Comparison of ENCODE assay signal across 8 mouse cellular contexts in the genomic region with DNA sequence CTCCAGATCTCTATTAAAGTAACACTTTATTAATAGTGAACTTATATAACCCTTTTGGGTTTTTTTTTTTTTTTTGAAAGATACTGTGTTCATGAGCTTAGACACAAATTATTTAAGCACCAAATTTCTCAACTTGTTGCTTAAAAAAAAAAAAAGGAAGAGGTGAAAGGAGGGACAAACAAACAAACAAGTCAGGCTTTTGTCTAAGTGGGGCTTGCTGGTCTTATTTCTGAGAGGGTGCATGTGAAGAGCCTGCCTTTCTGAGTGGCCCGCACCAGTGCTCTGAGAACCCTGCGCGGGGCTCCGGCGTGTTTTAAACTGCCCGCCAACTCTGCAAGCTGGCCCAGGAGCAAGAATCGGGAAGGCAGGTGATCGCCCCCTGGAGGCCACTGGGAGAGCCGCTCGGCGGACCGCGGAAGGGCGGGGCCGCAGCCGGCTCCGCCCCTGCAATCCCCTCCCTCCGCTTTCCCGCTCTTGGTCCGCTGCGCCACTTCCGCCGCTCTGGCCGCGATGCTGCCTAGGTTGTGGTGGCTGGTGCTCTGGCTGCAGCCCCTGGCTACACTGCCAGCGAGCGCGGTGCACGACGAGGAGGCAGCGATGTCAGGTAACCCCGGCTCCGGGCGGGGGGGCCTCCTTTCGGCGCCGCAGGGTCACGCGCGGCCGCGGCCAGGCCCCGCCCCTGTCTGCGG. TPM values are rescaled to one million over a fixed set of nuclear protein-coding genes. Genes with fewer than 3 reads are reported as not detected.
DNase-seq lines count a peak whose midpoint lies in the region; ATAC-seq and TF ChIP-seq lines count a peak whose summit lies in the region.

A gene (plus strand): TSS at position 456 of the 689 bp plus-strand sequence.

- peak; percentile 99 for ATAC-seq in megakaryocyte, adult 5-6 weeks (ENCODE audit: poor library complexity, severe bottlenecking)

- H3K27ac ChIP-seq in cortical plate, adult 2 months (ENCODE audit: insufficient read depth, low read length), result peak within 1 kb of the TSS; percentile 62

- TF ChIP-seq POLR2A in cortical plate, adult 2 months (IDR thresholded peaks at IDR 0.05; ENCODE audit: extremely low read depth, insufficient read depth, low read length), result peak; percentile 54; the same call in 1 of the 2 replicates

- DNase-seq in adipocyte (ENCODE audit: low spot score), result peak; percentile 89
- peak; percentile 86 to 90 for DNase-seq in gastrocnemius, adult 8-10 months (ENCODE audit: low spot score in 2 of 2)
- peak; percentile 95 for DNase-seq in induced T-regulatory cell, adult 2 months (ENCODE audit: low read depth)
- peak; percentile 83 to 84 for DNase-seq in left cerebral cortex, adult 8-10 months (ENCODE audit: low spot score in 2 of 2)
- peak; percentile 94 for DNase-seq in right cerebral cortex, adult 18-20 months
- DNase-seq in urinary bladder, adult 2 months (ENCODE audit: low spot score), result peak; percentile 88

- peak within 1 kb of the TSS; percentile 64 for H3K4me3 ChIP-seq in cortical plate, adult 2 months (ENCODE audit: insufficient read depth, low read length)

- TF ChIP-seq CTCF in cortical plate, adult 2 months (IDR thresholded peaks at IDR 0.05; ENCODE audit: extremely low read depth, insufficient read depth, low read length), result peak; percentile 55

- no peaks in the 10 kb centered on the region for H3K4me1 ChIP-seq in cortical plate, adult 2 months (ENCODE audit: control insufficient read depth, insufficient read depth, low read length)

RNA-seq across cellular contexts. Expression of the gene that starts here (rescaled TPM):
- polyA plus RNA-seq in cortical plate, adult 2 months (2012; rRNA removed), result 10.4 and 11.1 TPM in 2 replicates
- under 1 TPM; 0.17 to 0.54 (median 0.47) TPM for total RNA-seq in gastrocnemius, adult 8-10 months (2022)
- 1 to 10 TPM; 3.7 to 4.9 (median 4.3) TPM for total RNA-seq in left cerebral cortex, adult 8-10 months (2022)
- total RNA-seq in megakaryocyte, adult 5-6 weeks (2015), result 18.1 and 19.6 TPM in 2 replicates
- 19.4 and 20.3 TPM in 2 replicates for total RNA-seq in megakaryocyte, adult 5-6 weeks (2017)
- 11.0 and 11.2 TPM in 2 replicates for polyA plus RNA-seq in urinary bladder, adult 2 months (2012; rRNA removed)

Comparison
In these comparisons a context has a peak if more than half of its experiments do, and no peak if none do; other contexts are left out.
1. Peak in every context shown above with its lines: DNase-seq, ATAC-seq, H3K4me3 ChIP-seq and H3K27ac ChIP-seq.
2. Peak in DNase-seq in gastrocnemius, adult 8-10 months; RNA of the gene not detected or under 1 TPM.